Mouse (Mus musculus) myocyte (in vitro differentiated cells): ENCODE measurements at regions not wholly inside any gene's neighbourhood (a gene's known extent, or its start where the extent isn't known, plus 50 kb on each side); places are given as distances from the start of the nearest gene placed in this dataset.

Source experiments
- MAX ChIP-seq: IDR thresholded peaks from one replicate; pipeline ENCODE4 v1.6.1; 2011; ENCODE audit warnings: low read depth, mild to moderate bottlenecking, control low read depth
- MYOG ChIP-seq, 3 experiments: IDR thresholded peaks; one replicate each; pipeline ENCODE4 v1.6.1; 2011; ENCODE audit warnings: control low read depth in 2 of 3, low read depth in 2 of 3, mild to moderate bottlenecking in 2 of 3; ENCODE audit not compliant: insufficient read length in 2 of 3, control insufficient read depth in 1 of 3, insufficient read depth in 1 of 3
- POLR2A ChIP-seq: IDR thresholded peaks from one replicate; pipeline ENCODE4 v1.6.1; 2011; ENCODE audit warnings: low read depth, mild to moderate bottlenecking, control low read depth, moderate library complexity; ENCODE audit not compliant: insufficient read length
- REST ChIP-seq: IDR thresholded peaks from one replicate; pipeline ENCODE4 v1.6.1; 2011; ENCODE audit warnings: mild to moderate bottlenecking, control low read depth, moderate library complexity; ENCODE audit not compliant: insufficient read depth, insufficient read length
- SRF ChIP-seq: IDR thresholded peaks from one replicate; pipeline ENCODE4 v1.6.1; 2011; ENCODE audit warnings: low read depth; ENCODE audit not compliant: control insufficient read depth, insufficient read length
- USF1 ChIP-seq: IDR thresholded peaks from one replicate; pipeline ENCODE4 v1.6.1; 2011; ENCODE audit warnings: low read depth, mild to moderate bottlenecking, control low read depth, moderate library complexity

DNA sequence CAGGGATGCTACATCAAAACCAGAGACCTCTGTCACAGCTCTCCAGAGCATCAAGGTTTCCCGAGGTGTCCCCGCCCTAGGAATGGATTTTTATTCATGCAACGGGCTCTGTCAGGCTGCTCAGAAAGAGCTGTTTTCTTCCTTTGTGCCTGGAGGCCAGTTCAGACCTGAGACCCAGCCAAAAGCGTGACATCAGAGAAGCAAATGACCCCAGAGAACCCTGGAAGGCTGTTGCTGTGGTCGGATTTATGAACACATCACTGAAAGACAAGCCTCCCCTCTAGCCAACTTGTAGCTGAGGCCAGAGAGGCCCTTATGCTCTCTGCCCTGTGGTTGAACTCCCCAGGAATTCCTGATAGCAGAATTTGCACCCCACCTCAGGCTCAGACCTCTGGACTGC, 62.3 kb upstream of the Pmepa1 start:
- no peak for TF ChIP-seq POLR2A
- no peak for TF ChIP-seq MAX
- no peak for TF ChIP-seq MYOG (IDR thresholded peaks at IDR 0.05; ENCODE audit: control insufficient read depth in 1 of 3, insufficient read depth in 1 of 3, insufficient read length in 2 of 3, low read depth in 2 of 3)
- TF ChIP-seq SRF, result no peak
- TF ChIP-seq USF1, result no peak
- no peak for TF ChIP-seq REST
